Mouse (Mus musculus): ENCODE data around the gene Astn1. TPM values are rescaled to one million over a fixed set of nuclear protein-coding genes. Genes with fewer than 3 reads are reported as not detected.
A peak's percentile ranks its signal among the peaks of the same experiment; 100 is the strongest.

Astn1 gene
- total and polyA plus RNA-seq, 2 experiments: 0.02 to 0.55 TPM

- H3K79me2 ChIP-seq (ENCODE audit: control insufficient read depth, insufficient read depth, low read length): no peaks in the 10 kb centered on the region
- H3K27me3 ChIP-seq (ENCODE audit: control insufficient read depth, insufficient read depth, low read length): no peaks in the 10 kb centered on the region
- no peak overlapping the region for H3K27ac ChIP-seq (replicated peaks; ENCODE audit: insufficient read depth, low read depth, low read length)
- no peaks in the 10 kb centered on the region for H3K36me3 ChIP-seq (ENCODE audit: control insufficient read depth, insufficient read depth, low read length)
- no peak for TF ChIP-seq CTCF (IDR thresholded peaks at IDR 0.05; ENCODE audit: low read depth, low read length)
- no peak for TF ChIP-seq POLR2A (IDR thresholded peaks at IDR 0.05; ENCODE audit: extremely low read depth, insufficient read depth, low read length)
- H3K4me3 ChIP-seq (ENCODE audit: insufficient read depth, low read depth, low read length): no peak overlapping the region
- WGBS: 59% methylated on average over 4 of the region's 4 CpGs
- DNase-seq (ENCODE audit: extremely low read depth, low read depth, low spot score): no peak
- H3K9ac ChIP-seq (ENCODE audit: low read depth, low read length): no peak overlapping the region
- H3K4me1 ChIP-seq (ENCODE audit: control insufficient read depth, insufficient read depth, low read length): no peaks in the 10 kb centered on the region
These were observed 270.9 kb downstream of the Astn1 start for GRCm38 (mm10) chr1:158632935-158633334.

- TF ChIP-seq POLR2A (IDR thresholded peaks at IDR 0.05; ENCODE audit: extremely low read depth, insufficient read depth, low read length): no peak
- no peak for TF ChIP-seq CTCF (IDR thresholded peaks at IDR 0.05; ENCODE audit: low read depth, low read length)
- Histone ChIP-seq H3K4me1 (ENCODE audit: control insufficient read depth, insufficient read depth, low read length) (no peaks in the 10 kb centered on the region), H3K4me3 (ENCODE audit: insufficient read depth, low read depth, low read length) (no peak overlapping the region), H3K27ac (replicated peaks; ENCODE audit: insufficient read depth, low read depth, low read length) (no peak overlapping the region), H3K27me3 (ENCODE audit: control insufficient read depth, insufficient read depth, low read length) (no peaks in the 10 kb centered on the region), H3K79me2 (ENCODE audit: control insufficient read depth, insufficient read depth, low read length) (no peaks in the 10 kb centered on the region), H3K36me3 (ENCODE audit: control insufficient read depth, insufficient read depth, low read length) (no peaks in the 10 kb centered on the region), H3K9ac (ENCODE audit: low read depth, low read length) (no peak overlapping the region)
- DNase-seq (ENCODE audit: extremely low read depth, low read depth, low spot score): no peak
- WGBS: 79% methylated on average over 2 of the region's 2 CpGs
These were observed 271.4 kb downstream of the Astn1 start for GRCm38 (mm10) chr1:158633441-158633840.

GRCm38 (mm10) chr1:158641306-158641705, 279.2 kb downstream of the Astn1 start:
- Histone ChIP-seq H3K9ac (ENCODE audit: low read depth, low read length) (no peak overlapping the region), H3K4me3 (ENCODE audit: insufficient read depth, low read depth, low read length) (no peak overlapping the region), H3K4me1 (ENCODE audit: control insufficient read depth, insufficient read depth, low read length) (no peaks in the 10 kb centered on the region), H3K27me3 (ENCODE audit: control insufficient read depth, insufficient read depth, low read length) (no peaks in the 10 kb centered on the region), H3K27ac (replicated peaks; ENCODE audit: insufficient read depth, low read depth, low read length) (no peak overlapping the region), H3K36me3 (ENCODE audit: control insufficient read depth, insufficient read depth, low read length) (no peaks in the 10 kb centered on the region), H3K79me2 (ENCODE audit: control insufficient read depth, insufficient read depth, low read length) (no peaks in the 10 kb centered on the region)
- no peak for TF ChIP-seq CTCF (IDR thresholded peaks at IDR 0.05; ENCODE audit: low read depth, low read length)
- no peak for TF ChIP-seq POLR2A (IDR thresholded peaks at IDR 0.05; ENCODE audit: extremely low read depth, insufficient read depth, low read length)
- DNase-seq (ENCODE audit: extremely low read depth, low read depth, low spot score): no peak
- 89% methylated on average over 2 of the region's 2 CpGs for WGBS

GRCm38 (mm10) chr1:158642247-158642646, 280.2 kb downstream of the Astn1 start:
- H3K9ac ChIP-seq (ENCODE audit: low read depth, low read length): no peak overlapping the region
- H3K27me3 ChIP-seq (ENCODE audit: control insufficient read depth, insufficient read depth, low read length): no peaks in the 10 kb centered on the region
- no peak for DNase-seq (ENCODE audit: extremely low read depth, low read depth, low spot score)
- no peaks in the 10 kb centered on the region for H3K79me2 ChIP-seq (ENCODE audit: control insufficient read depth, insufficient read depth, low read length)
- H3K4me1 ChIP-seq (ENCODE audit: control insufficient read depth, insufficient read depth, low read length): no peaks in the 10 kb centered on the region
- TF ChIP-seq POLR2A (IDR thresholded peaks at IDR 0.05; ENCODE audit: extremely low read depth, insufficient read depth, low read length) (no peak), CTCF (IDR thresholded peaks at IDR 0.05; ENCODE audit: low read depth, low read length) (no peak)
- H3K4me3 ChIP-seq (ENCODE audit: insufficient read depth, low read depth, low read length): no peak overlapping the region
- no peaks in the 10 kb centered on the region for H3K36me3 ChIP-seq (ENCODE audit: control insufficient read depth, insufficient read depth, low read length)
- no peak overlapping the region for H3K27ac ChIP-seq (replicated peaks; ENCODE audit: insufficient read depth, low read depth, low read length)

- no peaks in the 10 kb centered on the region for H3K79me2 ChIP-seq (ENCODE audit: control insufficient read depth, insufficient read depth, low read length)
- no peak for DNase-seq (ENCODE audit: extremely low read depth, low read depth, low spot score)
- no peaks in the 10 kb centered on the region for H3K36me3 ChIP-seq (ENCODE audit: control insufficient read depth, insufficient read depth, low read length)
- no peaks in the 10 kb centered on the region for H3K4me1 ChIP-seq (ENCODE audit: control insufficient read depth, insufficient read depth, low read length)
- TF ChIP-seq POLR2A (IDR thresholded peaks at IDR 0.05; ENCODE audit: extremely low read depth, insufficient read depth, low read length) (no peak), CTCF (IDR thresholded peaks at IDR 0.05; ENCODE audit: low read depth, low read length) (no peak)
- H3K4me3 ChIP-seq (ENCODE audit: insufficient read depth, low read depth, low read length): no peak overlapping the region
- 73% methylated on average over 2 of the region's 2 CpGs for WGBS
- no peak overlapping the region for H3K27ac ChIP-seq (replicated peaks; ENCODE audit: insufficient read depth, low read depth, low read length)
- H3K27me3 ChIP-seq (ENCODE audit: control insufficient read depth, insufficient read depth, low read length): no peaks in the 10 kb centered on the region
- no peak overlapping the region for H3K9ac ChIP-seq (ENCODE audit: low read depth, low read length)
These were observed 290.7 kb downstream of the Astn1 start for GRCm38 (mm10) chr1:158652799-158653198.

GRCm38 (mm10) chr1:158653808-158654520, 291.9 kb downstream of the Astn1 start:
- DNase-seq (ENCODE audit: extremely low read depth, low read depth, low spot score): peak; percentile 45
- Histone ChIP-seq H3K27ac (replicated peaks; ENCODE audit: insufficient read depth, low read depth, low read length) (no peak overlapping the region), H3K4me3 (ENCODE audit: insufficient read depth, low read depth, low read length) (no peak overlapping the region), H3K4me1 (ENCODE audit: control insufficient read depth, insufficient read depth, low read length) (no peaks in the 10 kb centered on the region), H3K9ac (ENCODE audit: low read depth, low read length) (no peak overlapping the region), H3K36me3 (ENCODE audit: control insufficient read depth, insufficient read depth, low read length) (no peaks in the 10 kb centered on the region), H3K79me2 (ENCODE audit: control insufficient read depth, insufficient read depth, low read length) (no peaks in the 10 kb centered on the region), H3K27me3 (ENCODE audit: control insufficient read depth, insufficient read depth, low read length) (no peaks in the 10 kb centered on the region)
- TF ChIP-seq CTCF (IDR thresholded peaks at IDR 0.05; ENCODE audit: low read depth, low read length) (peak; percentile 17; the same call in 1 of the 2 replicates), POLR2A (IDR thresholded peaks at IDR 0.05; ENCODE audit: extremely low read depth, insufficient read depth, low read length) (no peak)
- WGBS: 36% methylated on average over 4 of the region's 4 CpGs
